Mouse (Mus musculus): Measurements from ENCODE around the gene Gucd1. TPM values are rescaled to one million over a fixed set of nuclear protein-coding genes. Genes with fewer than 3 reads are reported as not detected.
"Not testable (repeated sequence)": the region's sequence is repeated elsewhere in the genome, so short reads cannot be mapped to it uniquely, and the experiment has no call there.

The Gucd1 gene
- total RNA-seq, 2 experiments from 2014 or later = 94.3 to 180 TPM

- ATAC-seq (replicated peaks; ENCODE audit: low FRiP score, poor library complexity, severe bottlenecking) = no peak
These were observed 35.5 kb downstream of the Gucd1 start for GRCm38 (mm10) chr10:75482271-75482670.

- ATAC-seq (replicated peaks; ENCODE audit: low FRiP score, poor library complexity, severe bottlenecking) = no peak
These were observed 36.1 kb downstream of the Gucd1 start for GRCm38 (mm10) chr10:75481703-75482102.

DNA sequence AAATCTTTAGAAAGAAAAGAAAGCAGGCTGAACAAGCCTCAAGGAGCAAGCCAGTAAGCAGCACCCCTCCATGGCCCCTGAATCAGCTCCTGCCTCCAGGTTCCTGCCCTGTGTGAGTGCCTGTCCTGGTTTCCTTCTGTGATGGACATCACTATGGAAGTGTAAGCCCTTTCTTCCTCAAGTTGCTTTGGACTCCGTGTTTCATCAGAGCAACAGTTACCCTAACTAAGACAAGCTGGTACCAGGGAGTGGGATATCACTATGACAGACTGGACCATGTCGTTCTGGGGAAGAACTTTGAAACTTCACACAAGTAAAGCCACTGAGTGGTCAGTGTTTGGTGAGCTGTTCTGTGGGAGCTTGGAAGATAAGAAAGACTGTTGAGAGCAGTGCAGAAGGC, 37.8 kb downstream of the Gucd1 start:
- no peak for ATAC-seq (replicated peaks; ENCODE audit: low FRiP score, poor library complexity, severe bottlenecking)

GRCm38 (mm10) chr10:75477034-75477433, 40.7 kb downstream of the Gucd1 start:
- no peak for ATAC-seq (replicated peaks; ENCODE audit: low FRiP score, poor library complexity, severe bottlenecking)

DNA sequence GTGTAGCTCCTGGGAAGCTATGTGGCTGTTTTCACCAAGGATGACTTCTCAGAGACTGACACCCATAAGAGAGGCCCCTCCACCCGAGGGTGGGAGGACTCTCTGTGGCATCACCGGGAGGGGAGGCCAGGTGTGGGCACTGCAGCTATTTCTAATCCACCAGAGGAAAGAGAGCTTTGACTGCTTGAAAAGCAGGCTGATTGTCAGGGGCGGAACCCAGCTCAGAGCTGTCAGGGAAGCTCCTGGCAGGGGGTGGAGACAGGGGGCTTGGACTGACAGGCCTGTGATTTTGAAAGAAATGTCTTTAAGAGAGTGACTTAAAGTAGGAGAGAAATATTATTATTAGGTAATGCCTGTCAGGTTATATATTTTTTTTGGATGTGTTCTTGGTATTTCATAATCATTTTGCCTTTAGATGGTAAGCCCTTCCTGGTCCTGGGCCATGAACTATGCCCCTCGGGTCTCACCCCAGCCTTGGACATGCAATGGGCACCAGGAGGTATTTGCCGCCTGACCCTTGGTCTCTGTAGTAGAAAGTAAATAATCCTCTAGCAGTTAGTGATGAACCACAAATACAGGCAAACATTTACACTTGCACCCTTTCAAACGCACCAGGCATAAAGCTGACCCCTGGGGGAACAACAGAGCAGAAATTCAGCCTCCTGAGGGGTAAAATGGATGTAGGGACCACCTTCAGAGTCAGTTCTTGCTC, 42.5 kb downstream of the Gucd1 start:
- not testable (repeated sequence) for ATAC-seq (replicated peaks; ENCODE audit: low FRiP score, poor library complexity, severe bottlenecking)

- ATAC-seq (replicated peaks; ENCODE audit: low FRiP score, poor library complexity, severe bottlenecking) = no peak
These were observed 43.2 kb downstream of the Gucd1 start for GRCm38 (mm10) chr10:75474571-75474970.

- no peak for ATAC-seq (replicated peaks; ENCODE audit: low FRiP score, poor library complexity, severe bottlenecking)
These were observed 44.4 kb downstream of the Gucd1 start for GRCm38 (mm10) chr10:75473411-75473810.

DNA sequence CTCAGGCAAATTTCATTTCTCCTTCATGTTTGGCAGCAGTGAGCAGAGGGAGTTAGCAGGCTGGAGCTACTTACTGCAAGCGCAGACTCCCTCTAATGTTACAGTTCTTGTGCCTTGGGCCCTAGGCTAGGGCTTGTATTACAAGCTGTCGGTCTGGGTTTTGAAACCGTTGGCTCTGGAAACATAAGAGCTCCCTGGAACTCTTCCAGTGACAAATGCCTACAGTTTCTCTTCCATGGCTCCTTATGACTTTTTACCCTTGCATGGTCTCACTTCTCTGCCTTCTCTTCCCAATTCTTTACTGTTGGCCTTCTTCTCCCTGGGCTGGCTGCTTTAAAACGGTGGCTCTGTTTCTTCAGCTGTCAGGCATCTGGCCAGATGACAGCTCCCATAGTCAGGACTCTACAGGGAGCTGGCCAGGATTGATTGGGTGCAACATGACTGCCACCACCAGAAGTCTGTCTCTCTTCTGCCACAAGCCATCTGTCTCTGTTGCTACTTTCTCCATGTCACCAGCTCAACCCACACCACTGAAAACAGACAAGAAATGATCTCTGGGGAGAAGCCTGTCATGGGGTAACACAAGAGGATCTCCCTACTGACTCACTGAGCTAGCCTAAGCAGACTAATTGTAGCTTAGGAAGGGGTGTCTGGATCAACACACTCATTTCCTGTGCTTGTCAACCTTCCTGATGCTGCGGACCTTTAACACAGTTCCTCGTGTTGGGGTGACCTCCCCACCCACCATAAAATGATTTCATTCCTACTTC, 51.8 kb downstream of the Gucd1 start:
- no peak for ATAC-seq (replicated peaks; ENCODE audit: low FRiP score, poor library complexity, severe bottlenecking)

DNA sequence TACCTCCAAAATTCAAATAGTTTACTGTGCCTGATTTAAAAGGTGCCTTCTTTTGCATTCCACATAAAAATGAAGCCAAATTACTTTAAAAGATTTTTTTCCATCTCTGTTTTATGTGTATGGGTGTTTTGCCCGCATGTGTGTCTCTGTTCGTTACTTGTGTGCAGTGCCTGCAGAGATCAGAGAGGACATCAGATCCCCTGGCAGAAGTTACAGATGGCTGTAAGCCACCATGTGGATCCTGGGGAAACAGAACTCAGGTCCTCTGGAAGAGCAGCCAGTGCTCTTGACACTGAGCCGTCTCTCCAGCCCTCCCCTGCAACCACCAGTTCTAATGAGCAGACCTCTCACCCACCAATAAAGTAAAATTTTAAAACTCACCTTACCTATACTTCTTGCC, 55.0 kb downstream of the Gucd1 start:
- ATAC-seq (replicated peaks; ENCODE audit: low FRiP score, poor library complexity, severe bottlenecking) = no peak

DNA sequence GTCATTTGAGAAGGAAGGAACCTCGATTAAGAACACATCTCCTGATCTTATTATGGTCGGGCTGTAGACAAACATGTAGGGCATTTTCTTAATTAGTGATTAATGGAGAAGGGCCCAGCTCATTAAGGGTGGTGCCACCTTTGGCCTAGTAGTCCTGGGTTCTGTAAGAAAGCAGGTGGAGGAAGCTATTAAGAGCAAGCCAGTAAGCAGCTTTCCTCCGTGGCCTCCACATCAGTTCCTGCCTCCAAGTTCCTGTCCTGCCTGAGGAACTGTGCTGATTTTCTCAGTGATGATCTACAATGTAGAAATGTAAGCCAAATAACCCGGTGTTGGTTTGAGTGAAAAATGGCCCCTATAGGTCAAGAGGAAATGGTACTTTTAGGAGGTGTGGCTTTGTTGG, 59.4 kb downstream of the Gucd1 start:
- no peak for ATAC-seq (replicated peaks; ENCODE audit: low FRiP score, poor library complexity, severe bottlenecking)

- ATAC-seq (replicated peaks; ENCODE audit: low FRiP score, poor library complexity, severe bottlenecking) = no peak
These were observed 59.9 kb downstream of the Gucd1 start for GRCm38 (mm10) chr10:75457852-75458251.

- not testable (repeated sequence) for ATAC-seq (replicated peaks; ENCODE audit: low FRiP score, poor library complexity, severe bottlenecking)
These were observed 61.5 kb downstream of the Gucd1 start for GRCm38 (mm10) chr10:75456061-75456831.

GRCm38 (mm10) chr10:75451036-75451786, 66.6 kb downstream of the Gucd1 start:
- ATAC-seq (replicated peaks; ENCODE audit: low FRiP score, poor library complexity, severe bottlenecking) = no peak

DNA sequence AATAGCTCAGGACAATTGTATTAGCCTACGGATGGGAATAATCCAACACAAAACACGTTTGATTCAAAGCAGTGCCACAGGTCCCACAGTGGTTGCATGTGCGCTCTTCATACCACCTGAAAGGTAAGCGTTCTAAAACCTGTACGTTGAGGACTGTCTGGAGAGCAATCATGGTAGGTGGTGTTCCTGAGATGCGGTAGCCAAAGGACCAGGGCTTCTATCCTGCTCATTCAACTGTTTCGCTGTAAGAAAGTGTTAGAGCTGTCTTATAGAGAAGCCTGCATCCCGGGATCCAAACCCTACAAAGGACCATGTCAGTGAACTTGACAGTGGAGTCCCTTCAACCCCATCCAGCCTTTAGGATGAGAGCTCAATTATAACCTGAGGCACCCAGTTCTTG, 67.4 kb downstream of the Gucd1 start:
- ATAC-seq (replicated peaks; ENCODE audit: low FRiP score, poor library complexity, severe bottlenecking) = no peak

GRCm38 (mm10) chr10:75448806-75449420, 68.9 kb downstream of the Gucd1 start:
- ATAC-seq (replicated peaks; ENCODE audit: low FRiP score, poor library complexity, severe bottlenecking) = no peak

DNA sequence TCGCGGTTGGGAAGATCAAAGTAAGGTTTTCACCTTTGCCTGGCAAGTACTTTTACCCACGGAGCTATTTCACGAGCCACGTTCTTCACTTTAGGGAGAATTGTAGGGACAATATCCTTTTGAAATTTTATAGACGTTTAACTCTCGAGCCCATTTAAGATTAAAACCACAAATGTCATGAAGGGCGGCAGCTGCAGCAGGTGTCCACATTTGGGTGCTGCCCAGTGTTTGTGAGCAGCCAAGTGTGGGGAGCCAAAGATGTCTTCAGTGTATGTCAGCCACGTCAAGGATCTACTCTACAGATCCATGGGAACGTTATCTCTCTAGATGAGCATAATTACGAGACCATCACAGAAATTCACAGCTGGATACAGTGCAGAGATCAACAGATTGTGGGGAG, 70.3 kb downstream of the Gucd1 start:
- ATAC-seq (replicated peaks; ENCODE audit: low FRiP score, poor library complexity, severe bottlenecking) = no peak

DNA sequence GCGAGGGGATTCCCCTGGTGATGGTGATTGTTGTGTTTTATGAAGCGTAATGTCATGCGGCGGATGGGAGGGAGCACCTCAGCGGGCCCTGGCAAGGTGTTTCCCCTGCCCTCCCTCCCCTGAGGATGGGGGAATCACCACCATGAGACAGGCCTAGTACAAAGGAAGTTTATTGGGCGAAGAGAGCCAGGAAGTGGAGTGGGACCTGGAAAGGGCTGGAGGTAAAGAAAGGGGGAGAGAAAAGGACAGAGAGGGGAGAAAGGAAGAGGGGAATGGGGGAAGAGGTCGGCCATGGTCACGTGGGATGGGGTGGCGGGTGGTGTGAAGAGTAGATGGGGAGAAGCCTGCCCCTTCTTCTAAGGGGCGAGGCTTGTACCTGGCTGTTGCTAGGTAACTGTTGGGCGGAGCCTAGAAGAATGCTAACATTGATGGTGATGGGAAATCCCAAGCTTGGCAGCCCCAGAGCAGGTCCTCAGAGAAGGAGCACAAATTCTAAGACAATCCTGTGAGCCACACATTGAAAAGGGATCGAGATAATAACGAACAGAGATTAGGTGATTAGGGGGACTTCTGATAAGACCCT, 71.2 kb downstream of the Gucd1 start:
- no peak for ATAC-seq (replicated peaks; ENCODE audit: low FRiP score, poor library complexity, severe bottlenecking)

GRCm38 (mm10) chr10:75445030-75445429, 72.7 kb downstream of the Gucd1 start:
- ATAC-seq (replicated peaks; ENCODE audit: low FRiP score, poor library complexity, severe bottlenecking) = no peak

Measured in erythroblast, adult 5-6 weeks (primary cell).